Mouse (Mus musculus) monocyte, adult 59 days (primary cell): ENCODE data around the gene Ecpas. TPM values are rescaled to one million over a fixed set of nuclear protein-coding genes. Genes with fewer than 3 reads are reported as not detected.

Experiments
- total RNA-seq, 2 experiments: library from RNA; stranded (reverse); gene quantifications; one replicate each; pipeline ENCODE4 v1.2.4; 2023

The Ecpas gene
- total RNA-seq = 100 to 1,000 TPM in 1 of 2 experiments, 10 to 100 TPM in 1; 91.8 to 108 TPM

GRCm38 (mm10) chr4:58912629-58913335 lies at the start of gene Ecpas:
Gene Ecpas, minus strand, starts transcription at chr4:58912749.

GRCm38 (mm10) chr4:58943420-58944205 lies 31.1 kb upstream of the Ecpas start, which contains the start of gene Zkscan16:
Gene Zkscan16, plus strand, starts transcription at chr4:58943628.

GRCm38 (mm10) chr4:58787616-58788015 lies 124.9 kb downstream of the Ecpas start, which contains the start of gene Olfr267:
Gene Olfr267, minus strand, starts transcription at chr4:58787716.

Other genes with a start within 250 kb of the Ecpas start
- not detected for gene Olfr267, start 125.0 kb downstream of the Ecpas start, total RNA-seq
- not detected for gene Zkscan16, start 30.9 kb upstream of the Ecpas start, total RNA-seq
- gene Ptgr1, start 74.4 kb upstream of the Ecpas start, total RNA-seq = 1 to 10 TPM; 6.2 to 8.5 TPM
- gene Dnajc25, start 82.3 kb upstream of the Ecpas start, total RNA-seq = 1 to 10 TPM; 8.3 to 8.9 TPM
- gene Gm20503, start 90.5 kb upstream of the Ecpas start, total RNA-seq = 1 to 10 TPM in 1 of 2 experiments, not detected in 1; 4.3 TPM
- 100 to 1,000 TPM; 115 to 145 TPM for gene Gng10, start 122.3 kb upstream of the Ecpas start, total RNA-seq
- gene AI481877, start 226.2 kb upstream of the Ecpas start, total RNA-seq = not detected